Mouse (Mus musculus) embryonic fibroblast, embryonic 13.5 days (primary cell): ENCODE data around the gene Bcar3. TPM values are rescaled to one million over a fixed set of nuclear protein-coding genes. Genes with fewer than 3 reads are reported as not detected.

ENCODE experiments used
- H3K27ac ChIP-seq: 2 replicates; pipeline ENCODE4 v1.5.1; 2012; ENCODE audit warnings: low read length, control low read depth, inconsistent platforms; ENCODE audit not compliant: insufficient read depth
- H3K4me1 ChIP-seq: 2 replicates; pipeline ENCODE4 v1.6.1; 2011; ENCODE audit warnings: low read length; ENCODE audit not compliant: control insufficient read depth, insufficient read depth
- H3K4me3 ChIP-seq: 2 replicates; pipeline ENCODE4 v1.5.1; 2011; ENCODE audit warnings: mild to moderate bottlenecking, control low read depth, low read length; ENCODE audit not compliant: insufficient read depth
- CTCF ChIP-seq: IDR thresholded peaks from 2 replicates; pipeline ENCODE4 v1.5.1; 2011; ENCODE audit warnings: mild to moderate bottlenecking, control low read depth, low read length, moderate library complexity, borderline replicate concordance; ENCODE audit not compliant: insufficient read depth
- POLR2A ChIP-seq: IDR thresholded peaks from 2 replicates; pipeline ENCODE4 v1.6.1; 2011; ENCODE audit warnings: low read depth, mild to moderate bottlenecking, control low read depth, low read length, moderate library complexity
- polyA plus RNA-seq: library from polyadenylated mRNA; stranded (reverse); fragments of >200 nt; gene quantifications from 2 replicates; pipeline ENCODE4 v1.2.4, GENCODE M21; 2011; ENCODE audit warnings: low read depth; ENCODE audit not compliant: missing spikeins, insufficient read length

Gene Bcar3
- polyA plus RNA-seq, 1 experiment: 4.2 TPM

DNA sequence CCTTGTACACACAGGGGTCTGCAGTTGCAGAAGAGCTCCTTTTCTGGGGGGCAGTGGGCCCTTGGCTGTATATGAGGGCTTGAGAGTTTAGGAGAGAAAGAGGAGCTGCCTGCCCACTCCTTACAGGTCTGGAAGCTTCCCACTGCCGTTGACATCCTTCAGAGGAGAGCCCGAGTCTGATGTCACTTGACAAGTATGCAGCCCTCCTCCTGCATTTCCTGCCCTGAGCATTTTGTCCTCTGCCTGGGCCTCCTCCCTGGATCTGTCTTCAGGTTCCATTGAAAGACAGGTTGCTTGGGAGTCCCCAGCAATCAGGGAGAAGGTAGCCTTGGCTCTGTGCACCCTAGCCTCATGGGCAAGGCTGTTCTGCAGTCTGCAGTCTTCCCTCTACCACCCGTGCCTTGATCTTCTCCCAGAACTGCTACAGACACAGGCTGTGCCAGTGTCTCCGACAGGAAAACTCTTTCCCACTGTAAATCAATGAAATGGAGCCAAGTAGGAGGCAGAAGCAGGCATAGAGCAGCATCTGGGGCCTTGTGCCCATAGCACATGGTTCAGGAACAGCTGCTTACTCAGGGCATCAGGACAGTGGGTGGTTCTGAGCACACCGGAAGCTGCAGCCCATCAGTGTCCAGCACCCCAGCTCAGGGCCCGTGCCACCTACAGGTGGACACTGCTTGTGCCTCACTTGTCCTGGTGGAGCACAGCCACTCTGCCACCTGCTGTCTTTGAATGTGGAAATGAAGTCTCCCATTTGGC lies 221.8 kb downstream of the Bcar3 start:
- TF ChIP-seq CTCF: no peak
- no peak for TF ChIP-seq POLR2A
- Histone ChIP-seq H3K27ac (no peak overlapping the region; the same call in 1 of the 2 replicates), H3K4me3 (no peak overlapping the region), H3K4me1 (peaks cover 38% of the 10 kb centered on the region)

DNA sequence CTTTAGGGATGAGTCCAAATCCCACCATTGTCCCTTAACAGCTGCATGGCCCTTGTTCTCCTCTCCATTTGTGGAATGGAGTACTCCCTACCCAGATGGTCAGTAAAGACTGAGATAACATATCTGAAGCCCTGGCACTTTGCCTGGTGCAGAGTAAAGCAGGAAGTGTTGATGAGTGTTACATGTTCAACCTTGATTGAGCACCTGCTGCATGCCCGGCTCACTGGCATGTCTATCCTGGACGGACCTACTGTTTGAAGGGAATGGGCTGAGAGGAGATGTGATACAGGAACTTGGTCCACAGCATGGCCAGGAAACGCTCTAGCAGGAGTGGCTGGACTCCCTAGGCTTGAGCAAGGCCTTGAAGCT lies 222.4 kb downstream of the Bcar3 start:
- Histone ChIP-seq H3K27ac (no peak overlapping the region), H3K4me3 (no peak overlapping the region), H3K4me1 (peaks cover 44% of the 10 kb centered on the region)
- TF ChIP-seq CTCF (no peak), POLR2A (no peak)

DNA sequence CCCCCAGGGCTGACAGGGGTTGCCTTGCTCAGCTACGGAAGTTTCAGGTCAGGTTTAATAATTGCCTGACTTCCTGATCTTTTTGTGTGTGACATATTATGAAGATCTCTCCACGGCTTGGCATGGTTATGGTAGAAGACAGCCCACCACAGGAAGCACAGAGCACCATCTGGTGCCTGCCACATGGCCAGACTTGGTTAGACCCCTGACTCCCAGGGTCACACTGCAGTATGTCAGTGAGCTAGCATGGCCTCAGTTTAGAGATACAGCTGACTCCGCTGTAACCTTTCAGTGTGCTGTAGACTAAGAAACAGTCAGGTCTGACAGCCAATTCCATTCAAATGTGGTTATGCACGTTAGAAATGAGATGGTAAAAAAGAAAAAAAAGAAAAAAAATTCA lies 223.8 kb downstream of the Bcar3 start:
- no peak overlapping the region for H3K4me3 ChIP-seq
- H3K27ac ChIP-seq: no peak overlapping the region
- H3K4me1 ChIP-seq: peaks cover 40% of the 10 kb centered on the region
- TF ChIP-seq CTCF (no peak), POLR2A (no peak)

DNA sequence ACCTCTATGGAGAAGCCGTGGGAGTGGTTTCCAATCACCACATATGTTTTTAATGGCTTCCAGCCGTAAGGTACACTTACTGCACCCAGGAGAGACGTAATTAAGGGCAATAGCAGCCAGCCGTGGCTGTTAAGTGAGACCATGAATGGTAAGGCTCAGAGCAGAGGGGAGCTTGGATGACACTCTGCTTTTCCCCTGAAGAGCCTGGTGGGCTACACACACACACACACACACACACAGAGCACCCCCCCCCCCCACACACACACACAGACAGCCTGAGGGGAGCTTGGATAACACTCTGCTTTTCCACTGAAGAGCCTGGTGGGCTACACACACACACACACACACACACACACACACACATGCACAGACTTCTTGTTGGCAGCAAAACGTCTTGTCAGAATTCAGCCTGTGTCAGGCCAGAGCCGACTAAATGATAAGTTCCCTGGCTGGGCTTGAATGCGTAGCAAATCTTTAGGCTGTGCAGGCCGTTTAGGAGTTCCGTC lies 224.3 kb downstream of the Bcar3 start:
- Histone ChIP-seq H3K4me1 (peaks cover 40% of the 10 kb centered on the region), H3K27ac (no peak overlapping the region; the same call in 1 of the 2 replicates), H3K4me3 (no peak overlapping the region)
- no peak for TF ChIP-seq POLR2A
- no peak for TF ChIP-seq CTCF

DNA sequence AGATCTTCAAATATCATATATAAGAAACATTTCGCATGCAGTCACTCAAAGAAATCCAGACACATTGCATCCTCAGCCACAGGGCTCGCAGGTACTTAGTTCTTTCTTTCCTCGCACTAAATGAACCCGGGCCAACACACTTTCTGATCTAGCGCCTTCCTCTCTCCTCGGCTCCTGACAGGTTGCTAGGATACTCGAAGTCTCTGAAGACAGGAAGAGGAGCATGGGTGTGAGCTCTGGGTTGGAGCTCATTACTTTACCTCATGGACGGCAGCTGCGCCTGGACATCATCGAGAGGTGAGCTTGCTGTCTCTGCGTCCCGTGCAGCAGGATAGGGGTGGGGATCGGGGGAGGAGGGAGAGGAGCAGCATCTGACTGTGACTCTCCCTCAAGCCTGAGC lies 225.1 kb downstream of the Bcar3 start:
- H3K4me3 ChIP-seq: no peak overlapping the region
- no peak overlapping the region for H3K27ac ChIP-seq
- no peak for TF ChIP-seq CTCF
- no peak for TF ChIP-seq POLR2A
- peaks cover 40% of the 10 kb centered on the region for H3K4me1 ChIP-seq

DNA sequence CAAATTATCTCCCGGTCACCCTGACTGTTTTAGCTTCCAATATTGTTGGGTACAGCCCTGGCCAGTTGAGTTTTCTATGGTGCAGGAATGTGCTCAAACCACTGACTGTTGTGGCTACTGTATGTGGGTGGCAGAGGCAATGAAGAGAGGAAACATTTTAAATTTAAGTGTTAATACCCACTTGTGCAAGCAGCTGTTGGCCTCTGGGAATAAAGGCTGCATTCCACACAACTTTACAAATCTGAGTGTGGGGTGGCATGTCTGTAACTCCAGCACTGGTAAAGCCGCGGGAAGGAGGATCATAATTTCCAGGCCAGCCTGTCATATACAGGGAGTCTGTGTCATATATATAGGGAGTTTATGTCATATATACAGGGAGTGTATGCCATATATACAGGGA lies 226.4 kb downstream of the Bcar3 start:
- H3K27ac ChIP-seq: no peak overlapping the region
- H3K4me3 ChIP-seq: no peak overlapping the region
- H3K4me1 ChIP-seq: peaks cover 36% of the 10 kb centered on the region
- TF ChIP-seq POLR2A (no peak), CTCF (no peak)

DNA sequence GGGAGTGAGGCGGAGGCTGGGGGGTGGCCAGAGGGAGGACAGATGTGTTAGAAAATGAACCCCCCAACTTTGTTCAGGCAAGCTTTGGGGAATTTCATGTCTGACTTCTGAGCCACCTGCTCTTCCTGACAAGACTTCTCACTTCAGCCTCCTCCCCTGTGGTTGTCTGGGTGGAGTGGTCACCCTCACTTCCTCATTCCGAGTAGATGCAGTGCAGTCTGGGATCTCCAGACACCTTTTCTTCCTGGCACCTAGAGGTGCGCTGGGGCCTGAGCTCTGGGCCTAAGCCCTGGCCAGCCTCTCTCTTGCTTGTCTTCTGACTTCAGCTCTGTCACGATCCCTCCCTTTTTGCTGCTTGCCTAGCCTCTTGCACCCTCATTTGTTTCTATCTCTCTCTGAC lies 226.9 kb downstream of the Bcar3 start:
- no peak overlapping the region for H3K4me3 ChIP-seq
- H3K27ac ChIP-seq: no peak overlapping the region
- peaks cover 30% of the 10 kb centered on the region for H3K4me1 ChIP-seq
- TF ChIP-seq POLR2A (no peak), CTCF (no peak)

DNA sequence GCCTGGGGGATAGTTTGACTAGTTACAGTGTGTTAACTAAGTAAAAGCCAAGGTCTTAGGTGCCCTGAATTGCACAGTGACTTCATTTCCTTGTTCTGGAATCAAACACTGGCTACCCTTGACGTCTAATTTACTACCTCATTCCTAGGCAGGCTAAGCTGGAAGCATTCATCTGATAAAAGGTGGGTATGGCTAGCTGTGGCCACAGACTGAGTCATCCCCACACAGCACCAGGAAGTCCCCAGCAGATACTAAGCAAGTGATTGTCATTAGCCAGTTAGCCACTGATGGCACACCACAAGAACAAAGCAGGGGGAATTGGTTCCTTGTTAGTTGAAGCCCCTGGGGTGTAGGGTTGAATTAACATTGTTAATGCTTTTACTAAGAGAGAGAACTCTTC lies 227.4 kb downstream of the Bcar3 start:
- peaks cover 29% of the 10 kb centered on the region for H3K4me1 ChIP-seq
- TF ChIP-seq CTCF: no peak
- TF ChIP-seq POLR2A: no peak

DNA sequence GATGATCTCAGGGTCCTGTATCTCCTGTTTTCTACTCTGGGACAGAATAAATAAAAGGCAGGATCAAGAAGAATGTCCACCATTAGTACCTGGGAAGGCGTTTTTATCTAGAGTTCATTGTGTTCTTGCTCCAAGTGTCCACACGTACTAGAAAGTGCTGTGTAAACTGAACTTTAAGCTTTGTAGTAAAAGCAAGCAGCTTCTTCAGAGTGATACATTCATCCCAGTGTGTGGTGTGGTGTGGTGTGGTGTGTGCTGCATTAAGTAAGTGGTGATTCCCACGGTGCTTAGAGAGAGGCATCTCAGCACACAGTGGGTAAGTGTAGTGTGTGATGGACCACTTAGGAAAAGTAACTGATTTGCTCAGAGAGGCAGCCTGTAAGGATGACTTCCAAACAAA lies 234.5 kb downstream of the Bcar3 start:
- no peak for TF ChIP-seq POLR2A
- no peak overlapping the region for H3K4me3 ChIP-seq
- no peaks in the 10 kb centered on the region; the same call in 1 of the 2 replicates for H3K4me1 ChIP-seq
- no peak overlapping the region for H3K27ac ChIP-seq

More for the DNA sequence above, 227.4 kb downstream of the Bcar3 start:
- Histone ChIP-seq H3K27ac (no peak overlapping the region), H3K4me3 (no peak overlapping the region)

DNA sequence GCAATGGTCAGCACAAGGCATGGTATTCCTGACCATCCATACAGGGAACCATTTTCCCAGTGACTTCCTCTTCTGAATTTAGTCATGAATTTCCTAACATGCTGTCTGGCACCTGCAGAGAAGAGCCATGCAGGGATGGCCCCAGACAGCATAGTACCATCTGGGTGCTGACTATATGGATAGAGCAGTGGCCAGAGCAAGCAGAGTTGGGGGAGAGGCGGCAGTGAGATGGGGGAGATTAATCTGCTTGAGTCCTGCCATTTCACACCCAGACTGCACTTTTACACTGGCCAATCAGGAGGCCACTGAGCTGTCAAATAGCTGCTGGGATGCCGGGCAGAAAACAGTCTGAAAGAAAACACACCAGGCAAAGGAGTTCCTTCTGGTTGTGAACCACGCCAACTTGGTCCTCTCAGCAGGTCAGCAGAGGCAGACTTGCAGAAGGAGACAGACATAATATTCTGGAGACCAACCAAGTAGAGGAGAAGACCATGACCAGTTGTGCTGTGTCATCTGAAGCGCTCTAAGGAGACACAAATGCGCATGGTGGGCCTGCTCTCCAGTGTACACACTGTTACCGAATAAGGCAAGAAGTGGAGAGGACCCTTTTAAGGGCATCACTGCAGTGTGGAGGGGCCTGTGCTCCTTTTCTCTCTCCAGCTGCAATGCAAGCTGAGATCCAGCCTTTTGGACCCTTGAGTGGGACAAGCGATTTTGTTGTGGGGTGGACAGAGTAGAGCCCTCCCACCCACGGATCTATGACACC lies 242.2 kb downstream of the Bcar3 start:
- Histone ChIP-seq H3K4me1 (no peaks in the 10 kb centered on the region), H3K27ac (no peak overlapping the region), H3K4me3 (no peak overlapping the region)
- TF ChIP-seq CTCF: no peak
- no peak for TF ChIP-seq POLR2A
